Mouse (Mus musculus) heart, adult 2 months (tissue): ENCODE results near the gene Cdkn2aipnl. TPM values are rescaled to one million over a fixed set of nuclear protein-coding genes. Genes with fewer than 3 reads are reported as not detected.

Source experiments
- DNase-seq, 2 experiments: peaks; one replicate each; pipeline ENCODE4 v3.0.0; 2021
- H3K27ac ChIP-seq: fragments of 200-600 bp; 2 replicates; pipeline ENCODE4 v1.8.1; 2022
- H3K27me3 ChIP-seq: fragments of 200-500 bp; 2 replicates; pipeline ENCODE4 v1.6.1; 2012; ENCODE audit warnings: mild to moderate bottlenecking, low read length, inconsistent platforms, mixed read lengths; ENCODE audit not compliant: control insufficient read depth, insufficient read depth
- H3K36me3 ChIP-seq: fragments of 200-500 bp; 2 replicates; pipeline ENCODE4 v1.6.1; 2012; ENCODE audit warnings: low read length, inconsistent platforms; ENCODE audit not compliant: control insufficient read depth, insufficient read depth
- H3K4me1 ChIP-seq: fragments of 200-500 bp; 2 replicates; pipeline ENCODE4 v1.6.1; 2011; ENCODE audit warnings: low read length; ENCODE audit not compliant: control insufficient read depth, insufficient read depth
- H3K4me3 ChIP-seq: fragments of 200-600 bp; 2 replicates; pipeline ENCODE4 v1.8.1; 2022
- H3K79me2 ChIP-seq: fragments of 200-500 bp; replicated peaks from 2 replicates; pipeline ENCODE4 v1.6.1; 2012; ENCODE audit warnings: mild to moderate bottlenecking, inconsistent platforms, low read length, moderate library complexity, mixed read lengths; ENCODE audit not compliant: control insufficient read depth, insufficient read depth
- H3K9ac ChIP-seq: fragments of 200-500 bp; 2 replicates; pipeline ENCODE4 v1.6.1; 2012; ENCODE audit warnings: low read depth, mild to moderate bottlenecking, control low read depth, inconsistent platforms, low read length, mixed read lengths
- CTCF ChIP-seq: fragments of 200-600 bp; IDR thresholded peaks from 2 replicates; pipeline ENCODE4 v1.8.1; 2022; ENCODE audit warnings: antibody characterized with exemption, mild to moderate bottlenecking, moderate library complexity
- EP300 ChIP-seq: fragments of 200-500 bp; IDR thresholded peaks from 2 replicates; pipeline ENCODE4 v1.6.1; 2011; ENCODE audit warnings: low read depth, low read length, control low read depth; ENCODE audit not compliant: insufficient read depth
- POLR2A ChIP-seq: fragments of 200-500 bp; IDR thresholded peaks from 2 replicates; pipeline ENCODE4 v1.6.1; 2011; ENCODE audit warnings: mild to moderate bottlenecking, low read depth, low read length, control low read depth; ENCODE audit not compliant: insufficient read depth
- WGBS: fragments of 180-500 bp; shearing (Covaris S2); methylation state at CpG from one replicate; pipeline ENCODE4 v1.1.7; 2018; 5-methylcytosine and 5-hydroxymethylcytosine counted together
- intact Hi-C: fragments of 180-260 bp; cut with DNase I; formaldehyde crosslinking; loops from one replicate; pipeline ENCODE4 v1.15.1; 2025
- polyA plus RNA-seq: library from polyadenylated mRNA; depleted of rRNA; stranded (reverse); fragments of >200 nt; gene quantifications from 2 replicates; pipeline ENCODE4 v1.2.3, GENCODE M21; 2012
- total RNA-seq, 2 experiments: library from RNA; stranded (reverse); gene quantifications; 2 replicates each; pipeline ENCODE4 v1.2.3; 2021

Gene Cdkn2aipnl
- total and polyA plus RNA-seq, 3 experiments = 8.4 to 10.8 (median 10.2) TPM

DNA sequence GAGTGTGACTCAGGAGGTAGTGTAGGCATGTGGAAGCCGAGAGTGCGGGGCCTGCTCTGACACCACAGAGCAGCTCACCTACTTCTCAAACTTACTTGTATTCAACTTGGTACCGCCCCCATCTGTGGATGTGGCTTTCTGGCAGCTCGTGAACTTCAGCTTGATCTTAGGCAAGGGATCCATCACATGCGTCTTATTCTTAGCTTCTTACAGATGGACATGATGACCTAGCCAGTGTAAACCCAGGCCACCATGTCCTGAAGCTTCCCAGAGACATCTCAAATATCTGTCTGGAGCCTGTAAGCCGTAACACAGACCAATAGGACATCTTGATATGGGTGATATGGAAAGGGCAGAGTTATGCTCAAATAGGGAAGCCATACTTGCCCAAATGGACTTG, 4.2 kb downstream of the Cdkn2aipnl start:
- TF ChIP-seq POLR2A = no peak
- TF ChIP-seq CTCF = no peak
- no peak for TF ChIP-seq EP300
- Histone ChIP-seq H3K27me3 (no peaks in the 10 kb centered on the region), H3K4me1 (peaks cover 2% of the 10 kb centered on the region), H3K27ac (no peak overlapping the region), H3K36me3 (no peaks in the 10 kb centered on the region), H3K79me2 (no peaks in the 10 kb centered on the region), H3K9ac (no peak overlapping the region), H3K4me3 (no peak overlapping the region)
- DNase-seq = no peak
- intact Hi-C loops = no loop called here
- 95% methylated on average over 6 of the region's 6 CpGs for WGBS

DNA sequence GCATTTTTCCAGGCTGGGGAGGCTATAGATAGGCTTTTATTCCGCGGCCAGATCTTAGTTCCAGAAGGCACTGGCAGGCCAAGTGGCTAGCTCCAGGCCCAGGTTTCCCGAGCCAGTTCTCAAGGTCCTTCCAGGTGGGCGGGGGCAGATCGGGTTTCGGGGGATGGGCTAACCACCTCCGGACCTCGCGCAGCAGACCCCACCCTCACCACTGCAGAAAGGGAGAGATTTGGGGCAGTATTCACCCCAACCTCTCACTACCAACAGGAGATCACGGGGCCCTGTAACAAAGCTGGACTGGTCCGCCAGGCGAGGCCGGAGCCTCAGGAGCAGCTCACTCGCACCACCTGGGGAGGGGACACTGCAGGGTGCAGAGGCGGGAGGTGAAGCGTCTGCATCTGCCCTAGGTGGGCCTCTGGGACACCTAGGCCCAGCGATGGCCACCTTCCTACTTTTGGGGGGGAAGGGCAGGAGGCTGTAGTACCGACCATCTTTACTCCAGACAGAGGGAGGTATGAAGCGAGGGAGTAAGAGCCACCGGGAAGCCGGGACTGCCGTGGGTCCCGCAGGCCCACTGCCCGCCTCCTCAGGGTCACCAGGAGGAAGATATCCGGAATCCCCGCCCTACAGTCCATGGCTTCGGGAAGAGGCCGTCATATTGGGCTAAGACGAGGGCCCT, 32.3 kb downstream of the Cdkn2aipnl start:
- Histone ChIP-seq H3K27ac (peak overlapping the region; percentile 100), H3K79me2 (peaks cover 6% of the 10 kb centered on the region), H3K36me3 (peaks cover 41% of the 10 kb centered on the region), H3K27me3 (no peaks in the 10 kb centered on the region), H3K9ac (peak overlapping the region; percentile 95), H3K4me3 (peak overlapping the region; percentile 92), H3K4me1 (peaks cover 5% of the 10 kb centered on the region)
- DNase-seq = peak; percentile 77 to 82
- intact Hi-C loops = loop anchor here (1.0 to 10.0 kb wide), 6 partner anchors 33 to 395 kb away; partner anchors contain the start of genes Cdkn2aipnl, Hnrnpab, Ppp2ca and Sar1b
- TF ChIP-seq EP300 = no peak
- TF ChIP-seq POLR2A = peak; percentile 19; the same call in 1 of the 2 replicates
- under 1% methylated on average over 29 of the region's 29 CpGs for WGBS

- Histone ChIP-seq H3K27me3 (no peaks in the 10 kb centered on the region), H3K4me3 (peak within 1 kb of the TSS; percentile 92), H3K9ac (peak within 1 kb of the TSS; percentile 96), H3K36me3 (peaks cover 36% of the 10 kb centered on the region), H3K79me2 (peaks cover 5% of the 10 kb centered on the region), H3K4me1 (peaks cover 5% of the 10 kb centered on the region), H3K27ac (peak within 1 kb of the TSS; percentile 100)
- intact Hi-C loops = loop anchor here (1.0 to 10.0 kb wide), 6 partner anchors 34 to 396 kb away; partner anchors contain the start of genes Cdkn2aipnl, Hnrnpab, Ppp2ca and Sar1b
- under 1% methylated on average over 60 of the region's 63 CpGs for WGBS
- peak; percentile 93 to 95 for DNase-seq
- TF ChIP-seq POLR2A (peak; percentile 87), EP300 (peak; percentile 98), CTCF (no peak)
Measured at GRCm38 (mm10) chr11:52000290-52000962, 33.0 kb downstream of the Cdkn2aipnl start, which contains the start of gene Ube2b. Ube2b (minus strand) TSS chr11:52000762.

DNA sequence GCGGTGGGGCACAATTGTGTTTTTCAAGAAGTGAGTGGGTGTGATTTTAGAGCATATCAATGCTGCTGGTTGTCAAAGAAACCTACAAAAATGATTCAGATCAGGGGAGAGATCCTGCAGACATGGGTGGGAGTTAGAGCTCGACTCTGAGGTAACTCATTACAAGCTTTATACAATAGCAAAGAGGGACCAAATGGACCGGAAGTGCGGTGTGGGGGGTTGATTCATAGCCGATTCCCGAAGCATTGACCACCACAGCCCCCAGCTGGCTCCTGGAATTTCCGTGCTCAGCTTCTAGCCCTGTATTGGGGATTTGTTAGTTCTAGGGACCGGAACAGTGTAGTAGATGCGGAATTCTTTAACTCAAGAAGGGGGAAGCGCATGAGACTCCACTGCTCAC, 33.9 kb downstream of the Cdkn2aipnl start:
- WGBS = 67% methylated on average over 10 of the region's 10 CpGs
- peaks cover 5% of the 10 kb centered on the region for H3K4me1 ChIP-seq
- H3K4me3 ChIP-seq = no peak overlapping the region

GRCm38 (mm10) chr11:52001861-52002260, 34.4 kb downstream of the Cdkn2aipnl start:
- peaks cover 3% of the 10 kb centered on the region; the same call in 1 of the 2 replicates for H3K4me1 ChIP-seq
- H3K4me3 ChIP-seq = no peak overlapping the region
- H3K27me3 ChIP-seq = no peaks in the 10 kb centered on the region
- no peak for TF ChIP-seq EP300
- no peak for TF ChIP-seq CTCF
- TF ChIP-seq POLR2A = no peak
- intact Hi-C loops = loop anchor here (2.0 to 10.0 kb wide), 5 partner anchors 35 to 397 kb away; partner anchors contain the start of genes Cdkn2aipnl, Hnrnpab, Ppp2ca and Sar1b
- H3K36me3 ChIP-seq = peaks cover 22% of the 10 kb centered on the region
- 93% methylated on average over 8 of the region's 8 CpGs for WGBS
- no peak overlapping the region for H3K9ac ChIP-seq
- H3K79me2 ChIP-seq = peaks cover 4% of the 10 kb centered on the region
- H3K27ac ChIP-seq = no peak overlapping the region
- no peak for DNase-seq

More for the DNA sequence above, 33.9 kb downstream of the Cdkn2aipnl start:
- DNase-seq = peak in 1 of 2 experiments; percentile 12
- TF ChIP-seq EP300 (no peak), POLR2A (no peak), CTCF (no peak)
- peaks cover 4% of the 10 kb centered on the region for H3K79me2 ChIP-seq
- peaks cover 27% of the 10 kb centered on the region for H3K36me3 ChIP-seq
- no peak overlapping the region for H3K9ac ChIP-seq
- peak overlapping the region; percentile 100 for H3K27ac ChIP-seq
- intact Hi-C loops = loop anchor here (2.0 to 10.0 kb wide), 5 partner anchors 35 to 397 kb away; partner anchors contain the start of genes Cdkn2aipnl, Hnrnpab, Ppp2ca and Sar1b
- H3K27me3 ChIP-seq = no peaks in the 10 kb centered on the region
